Mouse (Mus musculus): ENCODE results near the gene Rab43. TPM values are rescaled to one million over a fixed set of nuclear protein-coding genes. Genes with fewer than 3 reads are reported as not detected.

The Rab43 gene
- polyA plus RNA-seq, 1 experiment = 46.2 TPM

GRCm38 (mm10) chr6:87762161-87762560 is 49.8 kb downstream of the Rab43 start:
- TF ChIP-seq POLR2A (IDR thresholded peaks at IDR 0.05; ENCODE audit: borderline replicate concordance, extremely low read depth, low read depth, low read length) (no peak), CTCF (IDR thresholded peaks at IDR 0.05; ENCODE audit: insufficient read depth, low read length) (no peak)
- no peak overlapping the region for H3K4me3 ChIP-seq (replicated peaks; ENCODE audit: extremely low read depth, low read depth, low read length)
- WGBS = 65% methylated on average over 5 of the region's 5 CpGs
- DNase-seq = no peak
- H3K4me1 ChIP-seq (ENCODE audit: control insufficient read depth, insufficient read depth, low read length) = no peaks in the 10 kb centered on the region

GRCm38 (mm10) chr6:87759850-87760249 is 52.1 kb downstream of the Rab43 start:
- no peak for DNase-seq
- WGBS = 49% methylated on average over 3 of the region's 3 CpGs
- Histone ChIP-seq H3K4me3 (replicated peaks; ENCODE audit: extremely low read depth, low read depth, low read length) (no peak overlapping the region), H3K4me1 (ENCODE audit: control insufficient read depth, insufficient read depth, low read length) (no peaks in the 10 kb centered on the region)
- TF ChIP-seq POLR2A (IDR thresholded peaks at IDR 0.05; ENCODE audit: borderline replicate concordance, extremely low read depth, low read depth, low read length) (no peak), CTCF (IDR thresholded peaks at IDR 0.05; ENCODE audit: insufficient read depth, low read length) (no peak)

- WGBS = 53% methylated on average over 3 of the region's 3 CpGs
- TF ChIP-seq POLR2A (IDR thresholded peaks at IDR 0.05; ENCODE audit: borderline replicate concordance, extremely low read depth, low read depth, low read length) (no peak), CTCF (IDR thresholded peaks at IDR 0.05; ENCODE audit: insufficient read depth, low read length) (no peak)
- DNase-seq = no peak
- Histone ChIP-seq H3K4me1 (ENCODE audit: control insufficient read depth, insufficient read depth, low read length) (no peaks in the 10 kb centered on the region), H3K4me3 (replicated peaks; ENCODE audit: extremely low read depth, low read depth, low read length) (no peak overlapping the region)
Measured at GRCm38 (mm10) chr6:87759404-87759803, 52.6 kb downstream of the Rab43 start.

GRCm38 (mm10) chr6:87756896-87757295 is 55.1 kb downstream of the Rab43 start:
- DNase-seq = no peak
- 81% methylated on average over 8 of the region's 8 CpGs for WGBS
- Histone ChIP-seq H3K4me1 (ENCODE audit: control insufficient read depth, insufficient read depth, low read length) (no peaks in the 10 kb centered on the region), H3K4me3 (replicated peaks; ENCODE audit: extremely low read depth, low read depth, low read length) (no peak overlapping the region)
- no peak for TF ChIP-seq POLR2A (IDR thresholded peaks at IDR 0.05; ENCODE audit: borderline replicate concordance, extremely low read depth, low read depth, low read length)
- no peak for TF ChIP-seq CTCF (IDR thresholded peaks at IDR 0.05; ENCODE audit: insufficient read depth, low read length)

GRCm38 (mm10) chr6:87755196-87755595 is 56.8 kb downstream of the Rab43 start:
- 84% methylated on average over 4 of the region's 4 CpGs for WGBS
- H3K4me3 ChIP-seq (replicated peaks; ENCODE audit: extremely low read depth, low read depth, low read length) = no peak overlapping the region
- TF ChIP-seq POLR2A (IDR thresholded peaks at IDR 0.05; ENCODE audit: borderline replicate concordance, extremely low read depth, low read depth, low read length) = no peak
- TF ChIP-seq CTCF (IDR thresholded peaks at IDR 0.05; ENCODE audit: insufficient read depth, low read length) = no peak

GRCm38 (mm10) chr6:87751574-87751973 is 60.4 kb downstream of the Rab43 start:
- Histone ChIP-seq H3K4me3 (replicated peaks; ENCODE audit: extremely low read depth, low read depth, low read length) (no peak overlapping the region), H3K4me1 (ENCODE audit: control insufficient read depth, insufficient read depth, low read length) (no peaks in the 10 kb centered on the region)
- 90% methylated on average over 6 of the region's 6 CpGs for WGBS
- DNase-seq = no peak
- TF ChIP-seq CTCF (IDR thresholded peaks at IDR 0.05; ENCODE audit: insufficient read depth, low read length) (no peak), POLR2A (IDR thresholded peaks at IDR 0.05; ENCODE audit: borderline replicate concordance, extremely low read depth, low read depth, low read length) (no peak)

More at GRCm38 (mm10) chr6:87755196-87755595, 56.8 kb downstream of the Rab43 start:
- no peaks in the 10 kb centered on the region for H3K4me1 ChIP-seq (ENCODE audit: control insufficient read depth, insufficient read depth, low read length)
- no peak for DNase-seq

- no peak for DNase-seq
- Histone ChIP-seq H3K4me1 (ENCODE audit: control insufficient read depth, insufficient read depth, low read length) (no peaks in the 10 kb centered on the region), H3K4me3 (replicated peaks; ENCODE audit: extremely low read depth, low read depth, low read length) (no peak overlapping the region)
- WGBS = 72% methylated on average over 8 of the region's 8 CpGs
- TF ChIP-seq POLR2A (IDR thresholded peaks at IDR 0.05; ENCODE audit: borderline replicate concordance, extremely low read depth, low read depth, low read length) (no peak), CTCF (IDR thresholded peaks at IDR 0.05; ENCODE audit: insufficient read depth, low read length) (no peak)
Measured at GRCm38 (mm10) chr6:87750184-87750910, 61.6 kb downstream of the Rab43 start.

- TF ChIP-seq POLR2A (IDR thresholded peaks at IDR 0.05; ENCODE audit: borderline replicate concordance, extremely low read depth, low read depth, low read length) (no peak), CTCF (IDR thresholded peaks at IDR 0.05; ENCODE audit: insufficient read depth, low read length) (no peak)
- 73% methylated on average over 6 of the region's 6 CpGs for WGBS
- Histone ChIP-seq H3K4me3 (replicated peaks; ENCODE audit: extremely low read depth, low read depth, low read length) (no peak overlapping the region), H3K4me1 (ENCODE audit: control insufficient read depth, insufficient read depth, low read length) (no peaks in the 10 kb centered on the region)
- DNase-seq = no peak
Measured at GRCm38 (mm10) chr6:87748531-87748930, 63.4 kb downstream of the Rab43 start.

- DNase-seq = no peak
- Histone ChIP-seq H3K4me3 (replicated peaks; ENCODE audit: extremely low read depth, low read depth, low read length) (no peak overlapping the region), H3K4me1 (ENCODE audit: control insufficient read depth, insufficient read depth, low read length) (no peaks in the 10 kb centered on the region)
- 64% methylated on average over 2 of the region's 2 CpGs for WGBS
- TF ChIP-seq CTCF (IDR thresholded peaks at IDR 0.05; ENCODE audit: insufficient read depth, low read length) (no peak), POLR2A (IDR thresholded peaks at IDR 0.05; ENCODE audit: borderline replicate concordance, extremely low read depth, low read depth, low read length) (no peak)
Measured at GRCm38 (mm10) chr6:87748078-87748477, 63.9 kb downstream of the Rab43 start.

- TF ChIP-seq POLR2A (IDR thresholded peaks at IDR 0.05; ENCODE audit: borderline replicate concordance, extremely low read depth, low read depth, low read length) (no peak), CTCF (IDR thresholded peaks at IDR 0.05; ENCODE audit: insufficient read depth, low read length) (no peak)
- 55% methylated on average over 2 of the region's 2 CpGs for WGBS
- no peaks in the 10 kb centered on the region for H3K4me1 ChIP-seq (ENCODE audit: control insufficient read depth, insufficient read depth, low read length)
- H3K4me3 ChIP-seq (replicated peaks; ENCODE audit: extremely low read depth, low read depth, low read length) = no peak overlapping the region
- DNase-seq = no peak
Measured at GRCm38 (mm10) chr6:87746849-87747248, 65.1 kb downstream of the Rab43 start.
